Mouse (Mus musculus): ENCODE data around the gene Ulk2.

GRCm38 (mm10) chr11:61744460-61744859, 110.4 kb downstream of the Ulk2 start:
- no peak for TF ChIP-seq CTCF (IDR thresholded peaks at IDR 0.05; ENCODE audit: control insufficient read depth, insufficient read depth, low read length)
- TF ChIP-seq POLR2A (IDR thresholded peaks at IDR 0.05; ENCODE audit: borderline replicate concordance, control insufficient read depth, low read depth, low read length), result no peak

Measured in bone marrow, adult 2 months (tissue).